Mouse (Mus musculus): ENCODE measurements at regions not wholly inside any gene's neighbourhood (a gene's known extent, or its start where the extent isn't known, plus 50 kb on each side); places are given as distances from the start of the nearest gene placed in this dataset.
A peak's percentile ranks its signal among the peaks of the same experiment; 100 is the strongest.

GRCm38 (mm10) chr3:159069957-159070684 is 425.1 kb upstream of the Depdc1a start:
- H3K27me3 ChIP-seq = no peaks in the 10 kb centered on the region
- no peak overlapping the region for H3K4me3 ChIP-seq
- no peak overlapping the region for H3K27ac ChIP-seq
- no peaks in the 10 kb centered on the region for H3K9me3 ChIP-seq (replicated peaks)
- H3K9ac ChIP-seq = no peak overlapping the region
- no peak overlapping the region for H3K4me2 ChIP-seq
- peak; percentile 85; the same call in 1 of the 2 replicates for ATAC-seq
- H3K4me1 ChIP-seq = no peaks in the 10 kb centered on the region
- H3K36me3 ChIP-seq (ENCODE audit: poor library complexity, severe bottlenecking) = no peaks in the 10 kb centered on the region

- H3K27ac ChIP-seq = no peak overlapping the region
- H3K36me3 ChIP-seq (ENCODE audit: poor library complexity, severe bottlenecking) = no peaks in the 10 kb centered on the region
- no peak overlapping the region for H3K4me3 ChIP-seq
- H3K27me3 ChIP-seq = no peaks in the 10 kb centered on the region
- H3K9ac ChIP-seq = no peak overlapping the region
- no peaks in the 10 kb centered on the region for H3K9me3 ChIP-seq (replicated peaks)
- 84% methylated on average over 1 of the region's 1 CpGs for WGBS
- H3K4me2 ChIP-seq = no peak overlapping the region
- H3K4me1 ChIP-seq = no peaks in the 10 kb centered on the region
- ATAC-seq = no peak
Observed at GRCm38 (mm10) chr3:159056960-159057525, 438.2 kb upstream of the Depdc1a start.

DNA sequence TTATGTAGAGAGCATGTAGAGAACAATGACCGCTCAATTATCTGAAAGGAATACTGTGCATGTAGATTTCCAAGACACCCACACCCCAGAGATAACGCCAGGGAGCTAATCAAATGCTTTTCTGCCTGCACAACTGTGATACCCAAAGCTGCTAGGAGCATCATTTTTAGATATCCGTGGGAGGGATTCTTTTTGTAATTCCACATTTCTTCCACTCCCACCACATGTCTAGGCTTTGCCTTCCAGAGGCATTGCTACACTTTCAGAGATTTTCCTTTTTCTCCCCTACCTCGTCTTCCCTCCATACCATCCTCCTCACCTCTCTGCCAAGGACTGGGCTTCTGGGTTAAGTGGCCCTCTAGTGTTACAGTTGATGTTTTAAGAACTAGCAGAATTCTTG is 460.4 kb upstream of the Depdc1a start:
- no peaks in the 10 kb centered on the region for H3K9me3 ChIP-seq (replicated peaks)
- ATAC-seq = no peak
- H3K4me1 ChIP-seq = no peaks in the 10 kb centered on the region
- H3K36me3 ChIP-seq (ENCODE audit: poor library complexity, severe bottlenecking) = no peaks in the 10 kb centered on the region
- H3K27me3 ChIP-seq = no peaks in the 10 kb centered on the region
- no peak overlapping the region for H3K4me3 ChIP-seq
- no peak overlapping the region for H3K9ac ChIP-seq
- H3K4me2 ChIP-seq = no peak overlapping the region
- H3K27ac ChIP-seq = no peak overlapping the region
- WGBS = 60% methylated on average over 4 of the region's 4 CpGs

- Histone ChIP-seq H3K4me1 (no peaks in the 10 kb centered on the region), H3K9ac (no peak overlapping the region), H3K4me3 (no peak overlapping the region), H3K36me3 (ENCODE audit: poor library complexity, severe bottlenecking) (no peaks in the 10 kb centered on the region), H3K4me2 (no peak overlapping the region), H3K27ac (no peak overlapping the region), H3K9me3 (replicated peaks) (no peaks in the 10 kb centered on the region), H3K27me3 (no peaks in the 10 kb centered on the region)
- 88% methylated on average over 3 of the region's 3 CpGs for WGBS
- no peak for ATAC-seq
Observed at GRCm38 (mm10) chr3:159031581-159031980, 463.7 kb upstream of the Depdc1a start.

DNA sequence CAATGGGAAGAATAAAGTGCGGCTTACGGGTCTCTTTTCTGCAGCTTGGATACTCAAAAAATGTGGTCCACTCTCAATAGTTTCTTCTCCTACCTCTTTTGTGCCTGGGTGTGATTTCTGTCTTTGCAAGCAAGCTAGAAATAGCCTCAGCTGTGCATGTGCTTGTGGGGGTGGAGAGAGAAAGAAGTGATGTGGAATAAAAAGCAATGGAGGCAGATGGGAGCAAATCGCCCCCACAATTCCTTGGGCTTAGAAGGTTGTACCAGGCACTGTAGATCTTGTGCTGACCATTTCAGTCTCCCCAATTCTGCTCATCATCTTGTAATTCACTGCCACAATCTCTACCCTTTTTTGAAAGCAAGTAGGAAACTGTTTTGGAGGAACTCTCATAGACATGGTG is 464.6 kb upstream of the Depdc1a start:
- no peaks in the 10 kb centered on the region for H3K9me3 ChIP-seq (replicated peaks)
- 91% methylated on average over 3 of the region's 3 CpGs for WGBS

DNA sequence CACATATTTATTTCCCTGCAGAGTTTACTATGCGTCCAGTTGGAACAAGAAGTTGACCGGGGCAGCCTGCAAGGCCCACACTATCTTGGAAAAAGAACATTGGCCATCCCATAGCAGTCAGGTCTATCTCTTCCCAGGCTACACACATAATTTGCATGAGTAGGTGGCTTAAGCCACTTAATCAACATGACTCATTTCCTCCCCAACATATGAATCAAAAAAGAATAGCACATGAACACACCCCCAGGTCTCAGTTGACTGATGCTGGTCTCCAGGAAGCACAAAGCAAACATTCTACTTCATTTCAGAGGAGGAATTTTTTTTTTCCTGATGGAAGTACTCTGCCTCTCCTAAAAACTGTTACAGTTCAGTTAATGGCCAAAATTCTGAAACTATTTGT is 465.3 kb upstream of the Depdc1a start:
- Histone ChIP-seq H3K9ac (no peak overlapping the region), H3K36me3 (ENCODE audit: poor library complexity, severe bottlenecking) (no peaks in the 10 kb centered on the region), H3K4me2 (no peak overlapping the region), H3K9me3 (replicated peaks) (no peaks in the 10 kb centered on the region), H3K4me1 (no peaks in the 10 kb centered on the region), H3K27me3 (no peaks in the 10 kb centered on the region), H3K27ac (no peak overlapping the region), H3K4me3 (no peak overlapping the region)
- WGBS = 97% methylated on average over 2 of the region's 2 CpGs
- ATAC-seq = no peak

More for the DNA sequence above, 464.6 kb upstream of the Depdc1a start:
- no peaks in the 10 kb centered on the region for H3K36me3 ChIP-seq (ENCODE audit: poor library complexity, severe bottlenecking)
- H3K4me2 ChIP-seq = no peak overlapping the region
- H3K27ac ChIP-seq = no peak overlapping the region
- H3K4me1 ChIP-seq = no peaks in the 10 kb centered on the region
- no peak overlapping the region for H3K9ac ChIP-seq
- no peak for ATAC-seq
- H3K4me3 ChIP-seq = no peak overlapping the region
- H3K27me3 ChIP-seq = no peaks in the 10 kb centered on the region

GRCm38 (mm10) chr3:159020447-159020846 is 458.4 kb upstream of the Lrrc7 start:
- Histone ChIP-seq H3K27ac (no peak overlapping the region), H3K4me1 (no peaks in the 10 kb centered on the region), H3K4me3 (no peak overlapping the region), H3K9ac (no peak overlapping the region), H3K36me3 (ENCODE audit: poor library complexity, severe bottlenecking) (no peaks in the 10 kb centered on the region), H3K4me2 (no peak overlapping the region), H3K9me3 (replicated peaks) (no peaks in the 10 kb centered on the region), H3K27me3 (no peaks in the 10 kb centered on the region)
- ATAC-seq = no peak

DNA sequence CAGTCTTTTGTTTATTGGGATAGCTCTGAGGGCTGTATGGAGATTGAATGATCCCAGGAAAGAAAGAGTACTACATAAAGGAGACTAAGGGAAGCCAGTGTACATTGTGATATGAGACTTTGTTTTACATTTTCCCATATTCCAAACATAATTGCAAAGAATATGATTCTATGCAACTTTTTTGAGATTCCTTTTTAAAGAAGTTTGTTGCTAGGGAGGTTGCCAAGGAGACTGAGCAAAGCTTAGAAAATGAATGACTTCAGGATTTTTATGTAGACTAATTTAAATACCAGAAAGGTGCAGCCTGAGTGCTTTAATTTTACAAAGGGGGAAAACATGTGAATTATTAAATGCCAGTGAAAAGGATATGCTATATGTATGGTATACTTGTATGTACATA is 455.2 kb upstream of the Lrrc7 start:
- no peaks in the 10 kb centered on the region for H3K9me3 ChIP-seq (replicated peaks)
- H3K4me1 ChIP-seq = no peaks in the 10 kb centered on the region
- no peak overlapping the region for H3K9ac ChIP-seq
- no peak overlapping the region for H3K27ac ChIP-seq
- H3K36me3 ChIP-seq (ENCODE audit: poor library complexity, severe bottlenecking) = no peaks in the 10 kb centered on the region
- no peaks in the 10 kb centered on the region for H3K27me3 ChIP-seq
- ATAC-seq = no peak
- H3K4me3 ChIP-seq = no peak overlapping the region
- H3K4me2 ChIP-seq = no peak overlapping the region

GRCm38 (mm10) chr3:159016426-159016825 is 454.4 kb upstream of the Lrrc7 start:
- Histone ChIP-seq H3K4me2 (no peak overlapping the region), H3K36me3 (ENCODE audit: poor library complexity, severe bottlenecking) (no peaks in the 10 kb centered on the region), H3K4me1 (0 out of 2 replicates have a peak, but pooled peaks cover under 1% of the 10 kb centered on the region), H3K27ac (no peak overlapping the region), H3K9ac (no peak overlapping the region), H3K27me3 (no peaks in the 10 kb centered on the region), H3K4me3 (no peak overlapping the region), H3K9me3 (replicated peaks) (no peaks in the 10 kb centered on the region)
- peak; percentile 51; the same call in 1 of the 2 replicates for ATAC-seq

- no peak overlapping the region for H3K4me3 ChIP-seq
- 0% methylated on average over 1 of the region's 1 CpGs for WGBS
- peaks cover 5% of the 10 kb centered on the region; the same call in 1 of the 2 replicates for H3K4me1 ChIP-seq
- no peaks in the 10 kb centered on the region for H3K9me3 ChIP-seq (replicated peaks)
- H3K36me3 ChIP-seq (ENCODE audit: poor library complexity, severe bottlenecking) = no peaks in the 10 kb centered on the region
- H3K4me2 ChIP-seq = no peak overlapping the region
- peak; percentile 67; the same call in 1 of the 2 replicates for ATAC-seq
- no peak overlapping the region for H3K9ac ChIP-seq
- H3K27me3 ChIP-seq = no peaks in the 10 kb centered on the region
- no peak overlapping the region for H3K27ac ChIP-seq
Observed at GRCm38 (mm10) chr3:159010954-159011638, 449.1 kb upstream of the Lrrc7 start.

DNA sequence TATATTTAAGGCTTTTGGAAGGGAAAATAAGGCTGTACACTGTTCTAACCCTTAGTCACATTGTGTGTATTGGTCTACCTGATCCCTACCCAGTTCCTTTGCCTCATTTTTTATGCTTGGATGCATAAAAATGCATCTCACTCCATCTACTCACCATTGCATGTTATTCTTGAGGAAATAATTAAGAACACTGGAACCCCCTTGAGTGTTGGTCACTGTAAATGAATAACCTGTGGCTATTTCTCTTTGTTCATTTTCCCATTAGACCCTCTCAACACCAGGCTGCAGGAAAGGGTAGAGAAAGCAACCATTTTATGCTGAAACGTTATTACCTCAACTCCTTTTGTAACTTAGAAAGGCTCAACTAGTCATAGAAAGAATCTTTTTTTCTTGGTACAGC is 442.0 kb upstream of the Lrrc7 start:
- no peaks in the 10 kb centered on the region for H3K4me1 ChIP-seq
- H3K9me3 ChIP-seq (replicated peaks) = no peaks in the 10 kb centered on the region
- no peaks in the 10 kb centered on the region for H3K27me3 ChIP-seq
- no peak overlapping the region for H3K27ac ChIP-seq
- WGBS = 2% methylated on average over 1 of the region's 1 CpGs
- H3K4me3 ChIP-seq = no peak overlapping the region
- no peak overlapping the region for H3K4me2 ChIP-seq
- ATAC-seq = no peak
- no peaks in the 10 kb centered on the region for H3K36me3 ChIP-seq (ENCODE audit: poor library complexity, severe bottlenecking)
- H3K9ac ChIP-seq = no peak overlapping the region

GRCm38 (mm10) chr3:158985438-158986111 is 423.6 kb upstream of the Lrrc7 start:
- 33% methylated on average over 5 of the region's 5 CpGs for WGBS
- ATAC-seq = peak; percentile 82
- no peaks in the 10 kb centered on the region for H3K27me3 ChIP-seq

More at GRCm38 (mm10) chr3:158985438-158986111, 423.6 kb upstream of the Lrrc7 start:
- H3K4me1 ChIP-seq = peaks cover 5% of the 10 kb centered on the region; the same call in 1 of the 2 replicates
- no peaks in the 10 kb centered on the region for H3K36me3 ChIP-seq (ENCODE audit: poor library complexity, severe bottlenecking)
- no peak overlapping the region for H3K4me3 ChIP-seq
- no peak overlapping the region for H3K27ac ChIP-seq
- no peak overlapping the region for H3K4me2 ChIP-seq
- H3K9ac ChIP-seq = no peak overlapping the region
- no peaks in the 10 kb centered on the region for H3K9me3 ChIP-seq (replicated peaks)

Measured in forebrain, embryonic 13.5 days (tissue).